In the genomic region with DNA sequence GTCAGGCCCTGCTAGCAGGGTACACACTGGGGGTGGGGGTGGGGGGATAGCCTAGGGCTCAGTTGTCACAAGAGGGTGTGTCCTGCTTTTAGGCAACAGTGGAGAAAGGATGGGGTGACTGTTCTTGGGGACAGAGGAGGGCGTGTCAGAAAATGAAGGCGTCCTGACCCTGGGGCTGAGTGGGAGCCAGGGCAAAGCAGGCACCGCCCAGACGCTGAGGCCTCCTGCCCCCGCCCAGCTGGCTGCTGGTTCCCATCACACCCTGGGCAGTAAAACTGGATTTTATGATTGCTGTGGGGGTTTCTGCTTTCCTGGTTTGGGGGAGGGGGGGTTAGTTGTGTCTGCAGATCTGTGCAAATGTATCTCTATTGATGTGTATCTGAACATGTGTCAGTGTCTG, we compare ENCODE assay signal across 8 mouse cellular contexts. TPM values are rescaled to one million over a fixed set of nuclear protein-coding genes. Genes with fewer than 3 reads are reported as not detected.
DNase-seq lines count a peak whose midpoint lies in the region; ATAC-seq lines count a peak whose summit lies in the region.

No protein-coding gene starts in this region.

- no peaks in the 10 kb centered on the region for H3K9me3 ChIP-seq in embryonic facial prominence, embryonic 10.5 days
- H3K9me3 ChIP-seq in heart, embryonic 16.5 days (replicated peaks; ENCODE audit: control insufficient read depth, low read length): no peaks in the 10 kb centered on the region
- no peaks in the 10 kb centered on the region for H3K9me3 ChIP-seq in liver, embryonic 13.5 days (replicated peaks)

- DNase-seq in ES-CJ7 (ENCODE audit: low read depth, low spot score): peak; percentile 58
- no peak for DNase-seq in embryonic facial prominence, embryonic 10.5 days (ENCODE audit: low spot score)
- DNase-seq in liver, embryonic 13.5 days: peak; percentile 60
- DNase-seq in spleen, postnatal 4 days (ENCODE audit: low spot score in 2 of 2): peak; percentile 71 to 72
- DNase-seq in thymus, postnatal 14 days: no peak
- no peak for DNase-seq in frontal cortex, postnatal 14 days (ENCODE audit: low spot score in 2 of 2)
- no peak for DNase-seq in B cell, adult 2 months

- H3K9ac ChIP-seq in heart, embryonic 16.5 days (ENCODE audit: low read length): 0 out of 2 replicates have a peak overlapping the region, but pooled peaks have one; percentile 12
- peak overlapping the region; percentile 74 for H3K9ac ChIP-seq in liver, embryonic 13.5 days

- no peak overlapping the region for H3K4me2 ChIP-seq in heart, embryonic 16.5 days (ENCODE audit: low read depth, low read length)
- H3K4me2 ChIP-seq in liver, embryonic 13.5 days: peak overlapping the region; percentile 83

- peaks cover 55% of the 10 kb centered on the region for H3K27me3 ChIP-seq in embryonic facial prominence, embryonic 10.5 days (replicated peaks; ENCODE audit: low read depth, poor library complexity, severe bottlenecking)
- H3K27me3 ChIP-seq in heart, embryonic 16.5 days (ENCODE audit: control insufficient read depth, insufficient read depth, low read length): peaks cover 6% of the 10 kb centered on the region; the same call in 1 of the 2 replicates
- H3K27me3 ChIP-seq in liver, embryonic 13.5 days: peaks cover 14% of the 10 kb centered on the region; the same call in 1 of the 2 replicates

- WGBS in embryonic facial prominence, embryonic 10.5 days: 54% methylated on average over 5 of the region's 5 CpGs
- WGBS in heart, embryonic 16.5 days: 70% methylated on average over 5 of the region's 5 CpGs
- 19% methylated on average over 5 of the region's 5 CpGs for WGBS in liver, embryonic 13.5 days (ENCODE audit: insufficient replicate concordance)

- no peaks in the 10 kb centered on the region for H3K36me3 ChIP-seq in embryonic facial prominence, embryonic 10.5 days (replicated peaks)
- no peaks in the 10 kb centered on the region for H3K36me3 ChIP-seq in heart, embryonic 16.5 days (ENCODE audit: control insufficient read depth, insufficient read depth)
- H3K36me3 ChIP-seq in liver, embryonic 13.5 days: no peaks in the 10 kb centered on the region

- H3K4me1 ChIP-seq in embryonic facial prominence, embryonic 10.5 days: peaks cover 41% of the 10 kb centered on the region
- peaks cover 16% of the 10 kb centered on the region for H3K4me1 ChIP-seq in heart, embryonic 16.5 days (ENCODE audit: control insufficient read depth, insufficient read depth, low read length)
- peaks cover 61% of the 10 kb centered on the region for H3K4me1 ChIP-seq in liver, embryonic 13.5 days (replicated peaks)

- peak overlapping the region; percentile 91; the same call in 1 of the 2 replicates for H3K27ac ChIP-seq in embryonic facial prominence, embryonic 10.5 days (replicated peaks)
- no peak overlapping the region; the same call in 1 of the 2 replicates for H3K27ac ChIP-seq in heart, embryonic 16.5 days (ENCODE audit: low read length)
- H3K27ac ChIP-seq in liver, embryonic 13.5 days: peak overlapping the region; percentile 83

- ATAC-seq in heart, embryonic 16.5 days (replicated peaks; ENCODE audit: extremely low read depth, insufficient read depth, low FRiP score): no peak
- ATAC-seq in liver, embryonic 13.5 days (ENCODE audit: low read depth): peak; percentile 67

- no peak overlapping the region for H3K4me3 ChIP-seq in embryonic facial prominence, embryonic 10.5 days
- no peak overlapping the region for H3K4me3 ChIP-seq in heart, embryonic 16.5 days (ENCODE audit: low read length)
- no peak overlapping the region; the same call in 1 of the 2 replicates for H3K4me3 ChIP-seq in liver, embryonic 13.5 days (replicated peaks)

RNA-seq across cellular contexts. Expression of a gene that starts 21.9 kb away (rescaled TPM):
- not detected in 2 replicates for polyA plus RNA-seq in embryonic facial prominence, embryonic 10.5 days (2016; fragmentation: Nextera tagmentation; extraction: Ambion mirVana)
- 0.14 TPM in 1 of 2 replicates, not detected in the other for polyA plus RNA-seq in heart, embryonic 16.5 days (2015; fragmentation: Nextera tagmentation; extraction: Ambion mirVana)
- 0.03 TPM in 1 of 2 replicates, not detected in the other for polyA plus RNA-seq in liver, embryonic 13.5 days (2015; fragmentation: Nextera tagmentation; extraction: Ambion mirVana)

RNA-seq across cellular contexts. Expression of a gene that starts 28.3 kb away (rescaled TPM):
- 86.3 and 91.9 TPM in 2 replicates for polyA plus RNA-seq in embryonic facial prominence, embryonic 10.5 days (2016; fragmentation: Nextera tagmentation; extraction: Ambion mirVana)
- polyA plus RNA-seq in heart, embryonic 16.5 days (2015; fragmentation: Nextera tagmentation; extraction: Ambion mirVana): 132 and 209 TPM in 2 replicates
- polyA plus RNA-seq in liver, embryonic 13.5 days (2015; fragmentation: Nextera tagmentation; extraction: Ambion mirVana): 89.5 and 107 TPM in 2 replicates

RNA-seq across cellular contexts. Expression of a gene that starts 35.9 kb away (rescaled TPM):
- 0.20 and 0.49 TPM in 2 replicates for polyA plus RNA-seq in embryonic facial prominence, embryonic 10.5 days (2016; fragmentation: Nextera tagmentation; extraction: Ambion mirVana)
- polyA plus RNA-seq in heart, embryonic 16.5 days (2015; fragmentation: Nextera tagmentation; extraction: Ambion mirVana): 0.53 and 0.75 TPM in 2 replicates
- polyA plus RNA-seq in liver, embryonic 13.5 days (2015; fragmentation: Nextera tagmentation; extraction: Ambion mirVana): not detected in 2 replicates

RNA-seq across cellular contexts. Expression of a gene that starts 51.5 kb away (rescaled TPM):
- not detected in 2 replicates for polyA plus RNA-seq in embryonic facial prominence, embryonic 10.5 days (2016; fragmentation: Nextera tagmentation; extraction: Ambion mirVana)
- 1.4 and 6.0 TPM in 2 replicates for polyA plus RNA-seq in heart, embryonic 16.5 days (2015; fragmentation: Nextera tagmentation; extraction: Ambion mirVana)
- polyA plus RNA-seq in liver, embryonic 13.5 days (2015; fragmentation: Nextera tagmentation; extraction: Ambion mirVana): 0.15 and 0.32 TPM in 2 replicates

RNA-seq across cellular contexts. Expression of a gene that starts 52.0 kb away (rescaled TPM):
- 95.2 and 101 TPM in 2 replicates for polyA plus RNA-seq in embryonic facial prominence, embryonic 10.5 days (2016; fragmentation: Nextera tagmentation; extraction: Ambion mirVana)
- 127 and 215 TPM in 2 replicates for polyA plus RNA-seq in heart, embryonic 16.5 days (2015; fragmentation: Nextera tagmentation; extraction: Ambion mirVana)
- 81.8 and 85.0 TPM in 2 replicates for polyA plus RNA-seq in liver, embryonic 13.5 days (2015; fragmentation: Nextera tagmentation; extraction: Ambion mirVana)

Comparison
In these comparisons a context has a peak if more than half of its experiments do, and no peak if none do; other contexts are left out.
1. DNase-seq: peak in ES-CJ7 (single experiment), liver, embryonic 13.5 days (single experiment) and spleen, postnatal 4 days (2 of 2); none in embryonic facial prominence, embryonic 10.5 days (single experiment), thymus, postnatal 14 days (single experiment), frontal cortex, postnatal 14 days (0 of 2) and B cell, adult 2 months (0 of 2).